Mouse (Mus musculus): ENCODE measurements around the gene Ank3. TPM values are rescaled to one million over a fixed set of nuclear protein-coding genes. Genes with fewer than 3 reads are reported as not detected.

Ank3 gene
- total RNA-seq, 2 experiments from 2014 or later = not detected

DNA sequence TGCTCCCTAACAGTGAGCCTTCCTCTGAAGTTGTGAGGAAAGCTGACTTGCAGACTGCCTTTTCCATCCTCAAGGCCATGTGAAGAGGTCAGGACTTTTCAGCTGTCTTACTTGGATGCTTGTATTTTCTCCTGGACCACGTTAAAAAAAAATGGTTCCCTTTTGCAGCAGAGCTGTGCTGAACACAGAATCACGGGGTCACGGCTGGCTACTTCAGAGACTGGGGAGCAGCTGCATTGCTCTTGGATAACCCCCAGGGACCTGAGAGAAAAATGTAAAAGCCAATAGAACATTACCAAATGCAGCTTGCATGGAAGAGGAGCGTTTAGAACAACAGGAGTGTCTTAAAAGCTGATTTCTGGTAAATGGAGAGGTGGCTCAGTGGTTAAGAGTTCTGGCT, 68.0 kb downstream of the Ank3 start:
- ATAC-seq (ENCODE audit: poor library complexity, severe bottlenecking) = no peak

DNA sequence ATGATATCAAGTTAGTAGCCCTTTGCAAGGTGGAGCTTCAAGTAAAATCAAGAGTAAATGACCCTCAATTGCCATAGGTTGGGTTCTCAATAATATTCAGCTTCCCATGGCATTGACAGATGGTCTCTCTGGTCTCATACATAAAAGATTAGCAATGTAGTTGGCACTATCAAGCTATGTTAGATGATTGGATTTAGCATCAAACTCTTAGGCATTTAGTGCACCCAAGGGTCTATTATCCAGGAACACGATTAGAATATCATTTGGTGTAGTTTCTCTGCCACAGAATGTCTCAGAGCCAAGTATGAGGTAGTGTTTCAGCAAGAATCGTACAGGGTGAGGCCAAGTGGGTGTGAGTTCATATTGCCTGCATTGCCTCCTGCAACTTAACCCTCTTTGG, 68.6 kb downstream of the Ank3 start:
- ATAC-seq (ENCODE audit: poor library complexity, severe bottlenecking) = no peak

DNA sequence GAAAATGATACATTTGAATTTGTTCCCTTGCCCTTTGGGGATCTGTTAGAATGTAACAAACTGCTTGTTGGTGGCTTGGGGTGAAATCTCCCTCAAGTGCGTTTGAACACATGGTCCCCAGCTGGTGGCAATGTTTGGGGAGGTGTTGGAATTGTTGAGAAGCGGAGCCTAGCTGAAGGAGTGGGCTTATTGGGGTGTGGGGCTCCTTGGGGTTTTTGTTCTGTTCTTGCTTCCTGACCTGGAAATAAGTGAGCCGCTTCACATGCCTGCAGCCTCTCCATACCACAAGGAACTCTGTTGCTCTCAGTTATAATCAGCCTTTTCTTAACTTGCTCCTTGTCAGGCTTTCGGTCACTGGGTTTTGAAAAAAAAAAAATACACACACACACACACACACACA, 73.3 kb downstream of the Ank3 start:
- ATAC-seq (ENCODE audit: poor library complexity, severe bottlenecking) = no peak

DNA sequence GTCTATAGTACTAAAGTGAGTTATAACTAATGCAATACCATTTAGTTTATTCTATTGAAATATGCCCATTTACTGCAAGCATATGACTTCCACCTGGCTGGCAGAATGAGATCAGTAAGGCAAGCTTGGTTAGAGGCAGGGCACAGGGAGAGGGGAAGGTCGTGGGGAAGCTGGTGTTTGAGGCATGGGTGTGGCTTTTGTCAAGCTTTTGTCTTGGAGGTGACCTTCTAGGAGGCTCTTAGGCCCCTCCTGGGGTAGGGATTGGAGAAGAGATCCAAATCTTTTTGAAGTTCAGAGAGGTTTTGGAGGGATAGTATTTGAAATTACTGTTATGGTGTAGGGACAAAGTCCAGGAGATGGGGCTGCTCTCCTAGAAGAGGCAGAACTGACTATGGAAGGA, 78.3 kb downstream of the Ank3 start:
- ATAC-seq (ENCODE audit: poor library complexity, severe bottlenecking) = no peak

DNA sequence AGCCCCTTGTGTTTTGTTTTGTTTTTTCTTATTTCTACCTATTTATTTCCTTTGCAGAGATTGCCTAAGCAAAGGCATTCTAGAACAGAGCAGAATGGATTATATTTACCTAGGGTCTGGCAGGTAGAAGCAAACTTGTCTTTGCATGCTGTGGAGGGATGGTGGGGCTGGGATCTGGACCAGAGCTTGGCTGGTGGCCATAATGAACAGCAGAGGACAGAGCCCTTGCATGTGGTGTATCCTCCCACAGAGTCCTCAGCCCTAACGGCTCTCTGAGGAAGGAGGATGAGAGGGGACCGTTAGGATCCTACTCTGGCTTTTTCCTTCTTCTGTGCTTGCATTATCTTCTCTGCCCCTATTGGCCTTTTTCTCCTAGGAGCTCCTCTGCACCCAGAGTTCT, 79.1 kb downstream of the Ank3 start:
- no peak for ATAC-seq (ENCODE audit: poor library complexity, severe bottlenecking)

DNA sequence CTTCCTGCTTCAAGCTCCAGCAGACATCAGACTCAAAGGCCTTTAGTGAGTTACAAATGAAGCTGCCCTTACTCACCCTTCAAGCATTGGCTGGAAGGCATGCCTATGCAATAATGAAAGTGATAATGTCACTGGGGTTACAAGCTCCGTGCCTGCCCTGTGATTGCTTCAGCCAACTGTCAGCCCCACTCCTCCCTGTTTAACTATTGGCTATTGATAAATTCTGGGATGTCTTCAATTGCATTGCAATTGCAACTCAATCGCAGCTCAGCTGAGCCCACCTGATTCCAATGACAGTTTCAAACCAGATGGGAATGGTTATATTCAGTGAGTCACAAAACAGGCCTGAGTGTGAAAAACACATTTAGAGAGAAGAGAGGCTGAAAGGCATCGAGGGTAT, 80.3 kb downstream of the Ank3 start:
- no peak for ATAC-seq (ENCODE audit: poor library complexity, severe bottlenecking)

DNA sequence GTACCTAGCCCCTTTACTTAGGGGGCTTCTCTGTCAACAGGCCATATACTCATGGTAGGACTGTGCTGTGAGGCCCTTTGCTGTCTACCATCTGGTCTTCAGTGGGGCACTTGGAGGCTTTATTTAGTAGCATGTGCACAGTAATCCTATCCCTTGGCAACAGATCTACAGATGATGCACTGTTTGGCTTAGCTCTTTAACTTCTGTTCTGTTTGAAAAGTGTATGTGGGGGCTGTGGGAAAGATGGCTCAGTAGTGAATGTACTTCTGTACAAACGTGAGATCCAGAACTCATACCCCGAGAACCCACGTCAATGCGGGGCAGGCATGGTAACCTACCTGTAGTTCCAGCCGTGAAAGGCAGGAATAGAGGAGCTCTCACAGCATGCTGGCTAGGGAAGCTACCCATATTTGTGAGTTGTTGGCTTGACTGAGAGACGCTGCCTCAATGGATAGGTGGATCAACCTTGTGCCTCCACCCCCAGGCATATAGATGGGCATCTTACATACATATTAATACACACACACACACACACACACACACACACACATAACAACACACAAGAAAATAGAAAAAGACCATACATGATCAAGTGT, 86.7 kb downstream of the Ank3 start:
- ATAC-seq (ENCODE audit: poor library complexity, severe bottlenecking) = no peak

DNA sequence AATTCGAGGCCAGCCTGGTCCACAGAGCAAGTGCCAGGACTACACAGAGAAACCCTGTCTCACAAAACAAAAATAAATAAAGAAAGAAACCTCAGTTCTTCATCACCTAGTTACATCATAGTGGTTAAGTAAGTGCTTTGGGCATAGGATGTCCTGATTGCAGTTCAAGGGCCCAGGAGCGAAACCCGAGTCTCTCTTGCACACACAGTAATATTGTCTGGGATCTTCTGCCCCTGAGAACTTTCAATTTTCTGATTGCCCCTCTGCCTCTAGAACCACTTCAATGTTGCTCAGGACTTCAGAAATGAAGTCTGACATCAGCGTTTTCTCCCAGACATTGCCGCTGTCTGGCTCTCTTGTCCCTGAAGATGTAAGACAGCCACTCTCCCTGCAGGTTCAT, 91.6 kb downstream of the Ank3 start:
- no peak for ATAC-seq (ENCODE audit: poor library complexity, severe bottlenecking)

DNA sequence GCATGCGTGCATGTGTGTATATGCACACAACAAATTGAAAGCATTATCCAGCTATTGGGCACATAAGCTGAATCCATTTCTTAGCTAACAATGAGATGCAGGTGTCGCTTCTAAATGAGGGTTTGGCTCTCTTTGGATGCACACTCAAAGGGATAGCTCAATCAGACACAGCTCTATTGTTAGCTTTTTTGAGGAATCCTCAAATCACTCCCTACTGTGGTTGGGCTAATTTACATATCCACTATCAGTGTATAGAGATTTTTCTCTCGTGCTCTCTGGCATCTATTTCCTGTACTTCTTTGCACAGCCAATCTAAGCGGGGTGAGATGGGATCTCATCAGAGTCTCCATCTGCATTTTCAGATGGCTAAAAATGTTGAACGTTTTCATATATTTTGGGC, 93.4 kb downstream of the Ank3 start:
- ATAC-seq (ENCODE audit: poor library complexity, severe bottlenecking) = no peak

DNA sequence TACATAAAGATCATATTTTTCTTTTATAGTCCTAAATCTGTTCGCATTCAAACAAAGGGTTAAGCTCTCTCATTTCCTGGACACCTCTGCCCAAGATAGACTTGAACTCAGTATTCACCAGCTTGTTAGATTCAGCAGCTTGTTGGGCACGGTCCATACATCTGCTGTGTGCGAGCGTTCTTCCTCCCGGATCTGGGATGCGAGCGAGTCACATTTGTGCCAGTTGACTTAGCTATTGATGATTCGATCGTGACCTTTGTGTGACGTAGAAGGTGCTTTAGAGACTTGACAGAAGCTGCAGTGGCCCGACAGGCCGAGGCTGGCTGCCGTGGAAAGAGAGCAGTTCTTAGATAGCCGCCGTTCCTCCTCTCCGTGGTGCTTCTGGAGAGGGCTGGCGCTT, 98.8 kb downstream of the Ank3 start:
- no peak for ATAC-seq (ENCODE audit: poor library complexity, severe bottlenecking)

DNA sequence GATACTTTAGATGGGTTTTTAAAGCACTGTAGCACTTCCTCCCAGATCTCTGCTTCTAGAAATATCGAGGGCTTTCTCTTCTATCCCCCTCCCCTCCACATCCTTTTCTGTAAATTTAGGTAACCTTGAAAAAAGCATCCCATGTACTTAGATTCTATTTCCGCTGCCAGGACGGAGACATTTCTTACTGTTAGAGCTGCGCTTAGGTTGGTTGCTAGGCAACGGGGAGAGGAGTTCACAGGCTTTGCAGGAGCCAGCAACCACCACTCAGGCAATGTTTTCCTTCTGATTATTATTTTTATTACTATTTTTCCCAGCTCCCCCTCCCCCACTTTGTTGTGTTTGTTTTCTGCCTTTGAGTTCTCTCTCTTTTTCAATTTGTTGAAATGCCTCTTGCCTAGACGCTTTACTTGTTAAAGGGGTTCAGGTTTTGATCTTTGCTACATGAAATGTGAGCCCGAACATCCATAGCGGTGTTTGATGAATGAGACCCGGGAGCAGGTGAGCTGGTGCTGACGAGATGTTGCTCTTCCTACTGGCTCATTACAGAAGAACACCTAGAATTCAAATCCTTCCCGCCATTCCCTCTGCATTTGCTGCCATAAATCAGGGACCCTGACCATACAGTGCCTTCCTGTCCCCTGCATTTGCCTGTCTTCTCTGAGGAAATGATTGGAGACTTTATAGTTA, 101.7 kb downstream of the Ank3 start:
- ATAC-seq (ENCODE audit: poor library complexity, severe bottlenecking) = no peak

DNA sequence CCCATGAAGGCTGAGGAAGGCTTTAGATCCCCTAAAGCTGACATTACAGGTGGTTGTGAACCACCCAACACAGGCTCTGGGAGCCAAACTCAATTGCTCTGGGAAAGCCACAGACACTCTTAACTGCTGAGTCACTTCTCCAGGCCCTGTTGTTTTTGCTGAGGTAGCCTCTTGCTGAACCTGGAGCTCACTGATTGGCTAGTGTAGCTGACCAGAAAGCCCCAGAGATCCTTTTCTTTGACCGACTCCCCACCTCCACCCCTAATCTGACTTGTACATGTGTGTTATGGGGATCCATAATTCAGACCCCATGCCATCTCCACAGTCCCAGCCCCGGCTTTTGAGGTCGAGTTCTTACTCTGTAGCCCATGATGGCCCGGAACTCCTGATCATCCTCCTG, 105.2 kb downstream of the Ank3 start:
- ATAC-seq (ENCODE audit: poor library complexity, severe bottlenecking) = no peak

DNA sequence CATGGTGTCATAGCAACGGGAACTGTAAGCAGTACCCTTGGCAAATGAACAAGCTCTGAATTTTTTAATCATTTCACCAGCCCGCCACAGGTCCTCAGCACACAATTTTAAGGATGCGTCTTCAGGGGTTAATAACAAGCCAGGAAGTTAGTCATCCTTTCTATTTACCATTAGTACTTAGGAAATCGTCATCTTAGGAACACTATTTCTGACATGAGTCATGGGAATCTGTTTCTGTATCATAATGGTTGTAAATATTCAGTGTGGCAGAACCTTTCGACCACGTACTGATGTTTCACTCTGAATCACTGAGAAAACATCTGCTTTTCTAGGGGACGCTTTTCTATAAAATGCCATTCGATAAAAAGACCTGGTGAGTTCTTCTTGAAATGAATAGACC, 109.1 kb downstream of the Ank3 start:
- ATAC-seq (ENCODE audit: poor library complexity, severe bottlenecking) = no peak

DNA sequence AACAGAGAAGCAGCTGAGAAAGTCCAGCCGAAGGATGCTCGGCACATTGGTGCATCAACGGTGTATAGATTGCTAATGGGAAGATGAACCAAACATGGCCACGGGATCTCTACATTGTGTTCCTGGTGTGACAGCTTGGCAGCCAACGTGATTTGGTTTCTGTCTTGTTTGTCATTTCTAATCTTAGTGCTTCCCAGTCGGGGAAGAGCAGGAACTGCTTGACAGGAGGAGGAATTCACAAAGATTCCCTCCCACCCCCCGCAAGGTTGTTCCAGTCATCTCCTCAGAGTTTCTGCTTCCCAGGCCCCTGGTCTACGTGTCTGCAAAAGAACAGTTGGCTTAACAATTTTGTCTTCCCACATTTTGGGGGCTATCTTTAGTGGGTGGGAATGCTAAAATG, 111.8 kb downstream of the Ank3 start:
- ATAC-seq (ENCODE audit: poor library complexity, severe bottlenecking) = no peak

DNA sequence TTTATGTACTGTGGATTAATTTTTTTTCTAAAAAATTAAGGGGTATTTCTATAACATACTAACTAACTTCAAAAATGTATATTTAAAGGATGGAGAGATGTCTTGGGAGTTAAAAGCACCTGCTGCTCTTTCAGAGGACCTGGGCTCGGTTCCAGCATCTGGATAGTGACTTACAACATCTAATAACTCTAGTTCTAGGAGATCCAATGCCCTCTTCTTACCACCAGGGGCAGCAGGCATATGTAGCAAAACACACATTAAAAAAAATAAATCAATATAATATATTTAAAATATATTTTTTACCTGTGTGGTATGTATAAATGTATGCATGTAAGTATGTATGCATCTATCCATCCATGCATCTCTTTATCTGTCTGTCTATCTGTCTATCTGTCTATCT, 112.7 kb downstream of the Ank3 start:
- ATAC-seq (ENCODE audit: poor library complexity, severe bottlenecking) = no peak

DNA sequence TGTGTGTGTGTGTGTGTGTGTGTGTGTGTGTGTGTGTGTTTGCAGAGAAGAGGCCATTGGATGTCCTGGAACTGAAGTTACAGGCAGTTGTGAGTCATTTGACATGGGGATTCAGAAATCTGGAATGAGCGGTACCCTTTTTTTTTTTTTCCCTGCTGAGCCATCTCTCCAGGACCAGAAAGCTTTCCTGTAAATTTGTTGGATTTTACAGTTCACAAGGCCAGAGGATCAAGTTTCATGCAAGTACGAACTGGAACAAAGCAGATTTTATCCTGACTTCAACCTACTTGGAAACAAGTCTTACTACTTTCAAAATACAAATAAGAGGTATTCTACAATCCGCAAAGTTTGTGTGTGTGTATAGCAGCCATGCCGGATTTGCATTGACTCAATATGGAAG, 123.4 kb downstream of the Ank3 start:
- no peak for ATAC-seq (ENCODE audit: poor library complexity, severe bottlenecking)

DNA sequence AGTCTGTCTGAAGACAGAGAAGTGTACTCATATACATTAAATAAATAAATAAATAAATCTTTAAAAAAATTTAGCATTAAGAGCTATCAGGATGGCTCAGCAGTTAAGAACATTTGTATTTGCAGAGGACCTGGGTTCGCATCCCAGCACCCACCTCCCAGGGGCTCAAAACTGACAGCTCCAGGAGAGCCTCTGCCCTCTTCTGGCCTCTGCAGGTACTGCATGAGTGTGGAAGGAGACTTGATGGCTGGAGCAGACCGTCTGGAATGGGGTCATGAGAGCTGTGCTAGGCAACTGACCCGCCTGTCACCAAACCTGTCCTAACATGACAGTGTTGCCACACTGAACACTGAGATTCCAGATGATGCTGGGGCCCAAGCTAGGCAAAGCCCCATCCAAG, 124.6 kb downstream of the Ank3 start:
- no peak for ATAC-seq (ENCODE audit: poor library complexity, severe bottlenecking)

DNA sequence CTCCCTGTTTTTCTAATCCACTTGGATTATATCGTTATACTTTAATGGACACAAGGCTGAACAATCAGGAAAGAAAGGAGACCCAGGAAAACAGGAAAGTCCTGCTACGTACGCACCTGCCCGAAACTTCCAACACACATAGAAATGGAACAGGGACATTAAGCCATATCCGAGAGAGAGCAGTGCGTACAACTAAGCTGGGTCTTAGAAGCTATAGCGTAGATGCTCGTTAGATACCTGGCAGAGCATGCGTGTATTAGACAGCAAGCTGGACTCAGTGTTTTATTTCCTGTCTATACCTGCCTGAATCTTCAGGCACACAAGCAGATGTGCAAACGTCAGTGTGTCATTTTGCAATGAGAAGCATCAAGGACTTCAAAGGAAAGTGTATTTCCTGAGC, 128.7 kb downstream of the Ank3 start:
- no peak for ATAC-seq (ENCODE audit: poor library complexity, severe bottlenecking)

DNA sequence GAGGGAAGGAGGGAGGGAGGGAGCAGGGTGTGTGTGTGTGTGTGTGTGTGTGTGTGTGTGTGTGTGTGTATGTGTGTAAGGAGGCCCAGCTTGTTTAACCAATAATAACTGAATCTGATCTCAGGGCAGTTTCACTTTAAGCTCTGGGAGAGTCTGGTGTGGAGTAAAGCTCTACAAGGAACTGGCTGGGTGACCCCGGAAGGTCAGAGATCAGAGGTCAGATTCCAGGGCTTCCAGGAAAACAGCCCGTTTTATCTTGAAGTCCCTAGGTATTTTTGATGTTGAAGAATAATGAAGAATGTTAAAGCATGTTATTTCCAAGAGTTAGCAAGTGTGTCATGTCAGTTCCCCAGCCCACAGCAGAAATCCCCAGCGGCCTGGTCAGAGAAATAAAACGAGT, 130.2 kb downstream of the Ank3 start:
- no peak for ATAC-seq (ENCODE audit: poor library complexity, severe bottlenecking)

DNA sequence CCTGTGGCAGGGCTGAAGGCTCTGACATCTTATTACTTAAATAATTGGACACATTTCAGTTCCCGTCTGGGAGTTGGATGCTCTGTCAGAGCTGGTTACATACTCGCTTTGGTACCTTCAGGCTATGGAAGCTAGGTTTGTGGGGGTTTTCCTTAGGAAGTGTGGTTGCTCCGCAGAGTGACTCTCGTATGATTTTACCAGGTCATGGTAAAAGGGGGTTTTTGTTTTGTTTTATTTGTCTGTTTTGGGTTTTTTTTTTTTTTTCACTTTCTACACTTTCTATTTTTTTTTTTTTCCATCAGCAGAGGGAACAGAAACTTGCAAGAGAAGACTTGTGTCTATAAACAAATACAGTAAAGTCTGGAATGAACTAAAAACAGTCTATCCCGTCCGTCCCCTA, 131.8 kb downstream of the Ank3 start:
- ATAC-seq (ENCODE audit: poor library complexity, severe bottlenecking) = no peak

DNA sequence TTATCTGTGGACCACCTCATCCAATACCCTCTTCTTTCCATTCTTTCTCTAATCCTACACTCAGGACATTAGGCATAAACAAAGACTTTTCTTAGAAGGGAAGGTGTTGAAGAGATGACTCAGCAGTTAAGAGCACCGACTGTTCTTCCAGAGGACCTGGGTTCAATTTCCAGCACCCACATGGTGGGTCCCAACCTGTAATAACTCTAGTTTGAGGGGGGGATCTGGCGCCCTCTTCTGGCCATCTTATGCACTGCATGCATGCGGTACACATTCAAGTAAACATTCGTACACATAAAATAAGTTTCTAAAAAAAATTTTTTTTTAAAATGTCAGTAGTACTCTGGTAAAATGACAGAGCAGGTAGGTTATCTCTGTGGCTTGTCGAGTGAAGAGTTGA, 133.0 kb downstream of the Ank3 start:
- no peak for ATAC-seq (ENCODE audit: poor library complexity, severe bottlenecking)

DNA sequence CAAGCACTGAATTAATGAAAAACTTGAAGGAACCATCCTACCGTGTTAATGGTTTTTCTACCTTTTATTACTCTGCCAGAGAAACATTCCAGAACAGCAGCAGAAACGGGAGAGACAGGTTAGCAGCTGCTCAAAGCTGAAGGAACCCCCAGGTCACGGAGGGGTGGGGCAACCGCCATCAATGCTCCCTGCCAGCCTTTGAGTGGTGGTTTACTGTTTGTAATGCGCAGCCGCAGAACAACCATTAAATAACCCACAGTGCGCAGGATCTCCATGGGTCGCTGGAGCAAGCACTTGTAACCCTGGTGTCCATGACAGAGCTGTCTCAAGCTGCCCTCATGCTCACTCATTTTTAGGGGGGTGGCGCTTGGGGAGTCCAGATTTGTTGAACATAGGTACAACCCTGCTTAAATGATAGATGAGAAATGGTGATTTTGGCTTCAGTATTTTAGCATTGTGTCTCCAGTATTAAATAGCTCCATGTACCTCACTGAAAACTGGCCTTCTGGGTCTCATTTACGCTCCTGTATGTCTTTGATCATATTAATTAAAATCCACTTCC, 133.7 kb downstream of the Ank3 start:
- no peak for ATAC-seq (ENCODE audit: poor library complexity, severe bottlenecking)
